Mouse (Mus musculus) retina, postnatal 1 day (tissue): Measurements from ENCODE around the gene Clrn1.
"Not testable (repeated sequence)": the region's sequence is repeated elsewhere in the genome, so short reads cannot be mapped to it uniquely, and the experiment has no call there.

Experiments used
- DNase-seq: peaks from one replicate; pipeline ENCODE4 v3.0.0-alpha.2; 2012

Clrn1 gene

GRCm38 (mm10) chr3:58884801-58885573 lies at the start of gene Clrn1:
Clrn1 (minus strand) TSS chr3:58885340.
- peak; percentile 43 for DNase-seq

- DNase-seq = peak; percentile 87
These were observed 38.9 kb upstream of the Clrn1 start for GRCm38 (mm10) chr3:58924027-58924426.

GRCm38 (mm10) chr3:58923140-58923539 lies 38.0 kb upstream of the Clrn1 start:
- DNase-seq = peak; percentile 57

GRCm38 (mm10) chr3:58922636-58923035 lies 37.5 kb upstream of the Clrn1 start:
- no peak for DNase-seq

- DNase-seq = peak; percentile 61
These were observed 36.2 kb upstream of the Clrn1 start for GRCm38 (mm10) chr3:58921316-58921715.

GRCm38 (mm10) chr3:58904656-58905055 lies 19.5 kb upstream of the Clrn1 start:
- no peak for DNase-seq

GRCm38 (mm10) chr3:58902051-58902758 lies 17.1 kb upstream of the Clrn1 start:
- peak; percentile 19 for DNase-seq

GRCm38 (mm10) chr3:58895131-58895530 lies 10.0 kb upstream of the Clrn1 start:
- DNase-seq = no peak

GRCm38 (mm10) chr3:58894529-58894928 lies 9.4 kb upstream of the Clrn1 start:
- no peak for DNase-seq

- DNase-seq = no peak
These were observed 4.5 kb upstream of the Clrn1 start for GRCm38 (mm10) chr3:58889670-58890069.

GRCm38 (mm10) chr3:58888131-58888715 lies 3.1 kb upstream of the Clrn1 start:
- no peak for DNase-seq

GRCm38 (mm10) chr3:58887719-58888118 lies 2.6 kb upstream of the Clrn1 start:
- no peak for DNase-seq

GRCm38 (mm10) chr3:58883511-58883907 lies 1.6 kb downstream of the Clrn1 start:
- no peak for DNase-seq

- DNase-seq = peak; percentile 35
These were observed 2.1 kb downstream of the Clrn1 start for GRCm38 (mm10) chr3:58882878-58883510.

- DNase-seq = peak; percentile 92
These were observed 4.1 kb downstream of the Clrn1 start for GRCm38 (mm10) chr3:58881016-58881415.

- peak; percentile 63 for DNase-seq
These were observed 5.0 kb downstream of the Clrn1 start for GRCm38 (mm10) chr3:58880181-58880580.

GRCm38 (mm10) chr3:58871882-58872281 lies 13.3 kb downstream of the Clrn1 start:
- DNase-seq = not testable (repeated sequence)

GRCm38 (mm10) chr3:58865690-58866089 lies 19.4 kb downstream of the Clrn1 start:
- peak; percentile 51 for DNase-seq

- DNase-seq = no peak
These were observed 22.2 kb downstream of the Clrn1 start for GRCm38 (mm10) chr3:58862976-58863375.

- DNase-seq = peak; percentile 60
These were observed 41.7 kb downstream of the Clrn1 start for GRCm38 (mm10) chr3:58843415-58843814.

- no peak for DNase-seq
These were observed 51.5 kb downstream of the Clrn1 start for GRCm38 (mm10) chr3:58833442-58834160.

GRCm38 (mm10) chr3:58832888-58833287 lies 52.3 kb downstream of the Clrn1 start:
- DNase-seq = no peak

- no peak for DNase-seq
These were observed 53.6 kb downstream of the Clrn1 start for GRCm38 (mm10) chr3:58831586-58831985.
